Mouse (Mus musculus) lung, adult 2 months (tissue): ENCODE data around the gene Kmt2d. TPM values are rescaled to one million over a fixed set of nuclear protein-coding genes. Genes with fewer than 3 reads are reported as not detected.

Experiments
- DNase-seq: peaks from one replicate; pipeline ENCODE4 v3.0.0; 2022
- H3K4me1 ChIP-seq: fragments of 200-500 bp; 2 replicates; pipeline ENCODE4 v1.6.1; 2011; ENCODE audit warnings: low read length; ENCODE audit not compliant: control insufficient read depth, insufficient read depth
- H3K4me3 ChIP-seq: fragments of 200-500 bp; replicated peaks from 2 replicates; pipeline ENCODE3; 2011; ENCODE audit warnings: low read depth, mild to moderate bottlenecking, control low read depth, low read length; ENCODE audit errors: extremely low read depth
- CTCF ChIP-seq: fragments of 200-500 bp; IDR thresholded peaks from 2 replicates; pipeline ENCODE4 v1.5.1; 2011; ENCODE audit warnings: mild to moderate bottlenecking, low read length, control low read depth; ENCODE audit not compliant: insufficient read depth
- POLR2A ChIP-seq: fragments of 200-500 bp; IDR thresholded peaks from 2 replicates; pipeline ENCODE4 v1.6.1; 2011; ENCODE audit warnings: low read depth, mild to moderate bottlenecking, control low read depth, low read length, borderline replicate concordance; ENCODE audit errors: extremely low read depth
- WGBS: fragments of 180-500 bp; shearing (Covaris S2); methylation state at CpG from one replicate; pipeline ENCODE4 v1.1.7; 2018; 5-methylcytosine and 5-hydroxymethylcytosine counted together
- polyA plus RNA-seq: library from polyadenylated mRNA; depleted of rRNA; stranded (reverse); fragments of >200 nt; gene quantifications from 2 replicates; pipeline ENCODE4 v1.2.3, GENCODE M21; 2012

Gene Kmt2d
- polyA plus RNA-seq, 1 experiment, result 36.0 TPM

- no peak for DNase-seq
- no peak for TF ChIP-seq CTCF
- TF ChIP-seq POLR2A, result no peak
- Histone ChIP-seq H3K4me3 (no peak overlapping the region), H3K4me1 (no peaks in the 10 kb centered on the region; the same call in 1 of the 2 replicates)
- 83% methylated on average over 13 of the region's 13 CpGs for WGBS
Measured at GRCm38 (mm10) chr15:98834059-98834458, 36.9 kb downstream of the Kmt2d start.

GRCm38 (mm10) chr15:98833281-98833680 lies 37.7 kb downstream of the Kmt2d start:
- DNase-seq, result no peak
- TF ChIP-seq POLR2A (no peak), CTCF (no peak)
- 88% methylated on average over 11 of the region's 11 CpGs for WGBS

GRCm38 (mm10) chr15:98832161-98833058 lies 38.6 kb downstream of the Kmt2d start:
- DNase-seq, result no peak
- no peak overlapping the region for H3K4me3 ChIP-seq

More at GRCm38 (mm10) chr15:98833281-98833680, 37.7 kb downstream of the Kmt2d start:
- H3K4me1 ChIP-seq, result no peaks in the 10 kb centered on the region; the same call in 1 of the 2 replicates
- no peak overlapping the region for H3K4me3 ChIP-seq

GRCm38 (mm10) chr15:98831684-98832035 lies 39.3 kb downstream of the Kmt2d start:
- no peak for DNase-seq
- H3K4me3 ChIP-seq, result peak overlapping the region; percentile 43
- WGBS, result 5% methylated on average over 9 of the region's 9 CpGs
- H3K4me1 ChIP-seq, result peaks cover 2% of the 10 kb centered on the region; the same call in 1 of the 2 replicates
- TF ChIP-seq CTCF, result no peak
- TF ChIP-seq POLR2A, result no peak

More at GRCm38 (mm10) chr15:98832161-98833058, 38.6 kb downstream of the Kmt2d start:
- no peaks in the 10 kb centered on the region; the same call in 1 of the 2 replicates for H3K4me1 ChIP-seq
- 47% methylated on average over 12 of the region's 12 CpGs for WGBS
- TF ChIP-seq CTCF, result no peak
- TF ChIP-seq POLR2A, result no peak

- Histone ChIP-seq H3K4me3 (peak within 1 kb of the TSS; percentile 73), H3K4me1 (peaks cover 2% of the 10 kb centered on the region; the same call in 1 of the 2 replicates)
- TF ChIP-seq CTCF, result no peak
- peak; percentile 83; the same call in 1 of the 2 replicates for TF ChIP-seq POLR2A
- under 1% methylated on average over 62 of the region's 66 CpGs for WGBS
- peak; percentile 96 for DNase-seq
Measured at GRCm38 (mm10) chr15:98830736-98831683, 40.0 kb downstream of the Kmt2d start, which contains the start of gene Prkag1. TSS of gene Prkag1 (minus strand) at chr15:98831521.

- no peak for TF ChIP-seq POLR2A
- no peak for DNase-seq
- Histone ChIP-seq H3K4me1 (peaks cover 2% of the 10 kb centered on the region; the same call in 1 of the 2 replicates), H3K4me3 (no peak overlapping the region)
- 87% methylated on average over 7 of the region's 7 CpGs for WGBS
Measured at GRCm38 (mm10) chr15:98827611-98828011, 43.4 kb downstream of the Kmt2d start.

- no peak for TF ChIP-seq POLR2A
- no peak for TF ChIP-seq CTCF
- Histone ChIP-seq H3K4me1 (0 out of 2 replicates have a peak, but pooled peaks cover 2% of the 10 kb centered on the region), H3K4me3 (no peak overlapping the region)
- DNase-seq, result no peak
- WGBS, result 77% methylated on average over 3 of the region's 3 CpGs
Measured at GRCm38 (mm10) chr15:98823434-98823833, 47.6 kb downstream of the Kmt2d start.

GRCm38 (mm10) chr15:98822147-98822546 lies 48.9 kb downstream of the Kmt2d start:
- DNase-seq, result no peak
- WGBS, result 97% methylated on average over 5 of the region's 5 CpGs
- Histone ChIP-seq H3K4me1 (0 out of 2 replicates have a peak, but pooled peaks cover under 1% of the 10 kb centered on the region), H3K4me3 (no peak overlapping the region)
- TF ChIP-seq POLR2A, result no peak
- TF ChIP-seq CTCF, result no peak

GRCm38 (mm10) chr15:98821403-98821802 lies 49.6 kb downstream of the Kmt2d start:
- WGBS, result 58% methylated on average over 10 of the region's 10 CpGs
- no peak for DNase-seq
- no peak overlapping the region for H3K4me3 ChIP-seq

More at GRCm38 (mm10) chr15:98821403-98821802, 49.6 kb downstream of the Kmt2d start:
- no peaks in the 10 kb centered on the region for H3K4me1 ChIP-seq
- TF ChIP-seq CTCF (peak; percentile 46), POLR2A (no peak)
